ENCODE assay signal across 27 mouse cellular contexts in genomic region chr7:121779409-121779808, GRCm38 (mm10). TPM values are rescaled to one million over a fixed set of nuclear protein-coding genes. Genes with fewer than 3 reads are reported as not detected.
DNase-seq lines count a peak whose midpoint lies in the region; ATAC-seq and TF ChIP-seq lines count a peak whose summit lies in the region.
"Had no signal": no experiment of that assay in that cellular context is flagged by ENCODE, and none has a peak within 500 bp of the region (broad histone marks: within the 10 kb centered on the region; RNA-seq: fewer than 3 reads in every experiment).

No protein-coding gene starts in this region.

- no peak overlapping the region for H3K9ac ChIP-seq in liver, embryonic 12.5 days
- H3K9ac ChIP-seq in liver, postnatal 0 days (replicated peaks) = no peak overlapping the region
- no peak overlapping the region for H3K9ac ChIP-seq in lung, embryonic 16.5 days (ENCODE audit: low read length)
- no peak overlapping the region for H3K9ac ChIP-seq in liver, embryonic 14.5 days (replicated peaks)
- H3K9ac ChIP-seq: forebrain, postnatal 0 days; heart, embryonic 12.5 days; heart, embryonic 15.5 days; hindbrain, embryonic 14.5 days had no signal

- no peaks in the 10 kb centered on the region for H3K4me1 ChIP-seq in liver, embryonic 12.5 days
- no peaks in the 10 kb centered on the region for H3K4me1 ChIP-seq in liver, postnatal 0 days (ENCODE audit: insufficient read depth)
- H3K4me1 ChIP-seq in lung, embryonic 16.5 days (replicated peaks; ENCODE audit: control insufficient read depth, insufficient read depth, low read length) = peaks cover 9% of the 10 kb centered on the region
- H3K4me1 ChIP-seq in liver, embryonic 14.5 days (replicated peaks; ENCODE audit: control insufficient read depth in 2 of 2, insufficient read depth in 2 of 2, low read length in 1 of 2) = no peaks in the 10 kb centered on the region
- H3K4me1 ChIP-seq: forebrain, embryonic 10.5 days; heart, embryonic 12.5 days; heart, embryonic 15.5 days had no signal

- TF ChIP-seq CTCF in liver, postnatal 0 days (IDR thresholded peaks at IDR 0.05; ENCODE audit: low read depth) = no peak
- no peak for TF ChIP-seq CTCF in liver, embryonic 14.5 days (IDR thresholded peaks at IDR 0.05; ENCODE audit: low read depth)

- ATAC-seq in liver, embryonic 12.5 days = peak; percentile 58; the same call in 1 of the 2 replicates
- ATAC-seq in liver, postnatal 0 days = no peak
- no peak for ATAC-seq in lung, embryonic 16.5 days (ENCODE audit: low read depth)
- peak; percentile 45; the same call in 1 of the 2 replicates for ATAC-seq in liver, embryonic 14.5 days (ENCODE audit: insufficient read depth)
- ATAC-seq: activated CD4-positive, CD25-positive, alpha-beta regulatory T cell, adult 4 months; forebrain, embryonic 14.5 days; forebrain, postnatal 0 days had no signal

- no peaks in the 10 kb centered on the region for H3K9me3 ChIP-seq in liver, embryonic 12.5 days (replicated peaks)
- no peaks in the 10 kb centered on the region for H3K9me3 ChIP-seq in liver, postnatal 0 days (ENCODE audit: low read length)
- H3K9me3 ChIP-seq in lung, embryonic 16.5 days (ENCODE audit: control insufficient read depth, low read length) = no peaks in the 10 kb centered on the region
- no peaks in the 10 kb centered on the region for H3K9me3 ChIP-seq in liver, embryonic 14.5 days (ENCODE audit: control insufficient read depth, low read length)
- H3K9me3 ChIP-seq: forebrain, embryonic 10.5 days; heart, embryonic 12.5 days; heart, embryonic 15.5 days had no signal

- no peak overlapping the region for H3K4me2 ChIP-seq in liver, embryonic 12.5 days
- no peak overlapping the region for H3K4me2 ChIP-seq in liver, postnatal 0 days (ENCODE audit: low read depth, low read length)
- H3K4me2 ChIP-seq in lung, embryonic 16.5 days (ENCODE audit: low read depth, low read length) = no peak overlapping the region
- H3K4me2 ChIP-seq in liver, embryonic 14.5 days (ENCODE audit: low read depth) = no peak overlapping the region
- H3K4me2 ChIP-seq: heart, embryonic 12.5 days; heart, embryonic 15.5 days; hindbrain, embryonic 14.5 days had no signal

- no peak for TF ChIP-seq EP300 in liver, postnatal 0 days (IDR thresholded peaks at IDR 0.05; ENCODE audit: low read depth)
- no peak for TF ChIP-seq EP300 in liver, embryonic 14.5 days (IDR thresholded peaks at IDR 0.05; ENCODE audit: low read depth)

- DNase-seq in heart, adult 11 months = peak; percentile 40
- no peak for DNase-seq in heart, postnatal 25 days (ENCODE audit: low spot score)
- no peak for DNase-seq in liver, postnatal 0 days
- DNase-seq in lung, postnatal 36 days = no peak
- DNase-seq in liver, embryonic 14.5 days (ENCODE audit: low read depth in 3 of 3, low spot score in 3 of 3) = peak in 1 of 3 experiments; percentile 3
- no peak for DNase-seq in thymus, adult 18-20 months
- DNase-seq: adrenal gland, adult 8-10 months; adrenal gland, postnatal 25 days; cerebellum, adult 18-20 months; cerebellum, adult 9-10 months; cerebellum, postnatal 14 days; forebrain, postnatal 0 days; gastrocnemius, adult 2 months; gastrocnemius, postnatal 14 days; heart, adult 18-20 months; heart, postnatal 10 days; heart, postnatal 4 days had no signal

- intact Hi-C loops in heart, postnatal 25 days (cut with DNase I) = no loop called here

- no peak overlapping the region for H3K27ac ChIP-seq in liver, embryonic 12.5 days
- no peak overlapping the region for H3K27ac ChIP-seq in liver, postnatal 0 days (ENCODE audit: low read depth)
- peak overlapping the region; percentile 78 for H3K27ac ChIP-seq in lung, embryonic 16.5 days (ENCODE audit: low read length)
- H3K27ac ChIP-seq in liver, embryonic 14.5 days = no peak overlapping the region
- H3K27ac ChIP-seq: forebrain, embryonic 10.5 days; gastrocnemius, adult 2 months; heart, embryonic 15.5 days; hindbrain, embryonic 14.5 days had no signal

- no peaks in the 10 kb centered on the region for H3K27me3 ChIP-seq in liver, embryonic 12.5 days (replicated peaks)
- no peaks in the 10 kb centered on the region for H3K27me3 ChIP-seq in liver, postnatal 0 days (ENCODE audit: insufficient read depth, low read length)
- H3K27me3 ChIP-seq in lung, embryonic 16.5 days (ENCODE audit: control insufficient read depth, insufficient read depth, low read depth, low read length) = no peaks in the 10 kb centered on the region
- H3K27me3 ChIP-seq in liver, embryonic 14.5 days (ENCODE audit: control insufficient read depth, insufficient read depth, low read length) = no peaks in the 10 kb centered on the region
- H3K27me3 ChIP-seq: heart, embryonic 12.5 days; heart, embryonic 15.5 days had no signal

- H3K36me3 ChIP-seq in liver, embryonic 12.5 days = no peaks in the 10 kb centered on the region
- H3K36me3 ChIP-seq in liver, postnatal 0 days (replicated peaks; ENCODE audit: insufficient read depth, low read length) = no peaks in the 10 kb centered on the region
- H3K36me3 ChIP-seq in lung, embryonic 16.5 days (ENCODE audit: control insufficient read depth, insufficient read depth, low read length) = no peaks in the 10 kb centered on the region
- H3K36me3 ChIP-seq in liver, embryonic 14.5 days (replicated peaks; ENCODE audit: control insufficient read depth, insufficient read depth, low read depth) = no peaks in the 10 kb centered on the region
- H3K36me3 ChIP-seq: forebrain, embryonic 10.5 days; heart, embryonic 12.5 days; heart, embryonic 15.5 days had no signal

- no peak overlapping the region for H3K4me3 ChIP-seq in liver, embryonic 12.5 days
- no peak overlapping the region for H3K4me3 ChIP-seq in liver, postnatal 0 days (ENCODE audit: low read depth, low read length)
- H3K4me3 ChIP-seq in lung, embryonic 16.5 days (ENCODE audit: low read length) = no peak overlapping the region
- no peak overlapping the region for H3K4me3 ChIP-seq in liver, embryonic 14.5 days (ENCODE audit: insufficient read depth in 1 of 2, low read depth in 2 of 2, low read length in 2 of 2)
- H3K4me3 ChIP-seq: forebrain, embryonic 10.5 days; gastrocnemius, adult 2 months; heart, embryonic 12.5 days; heart, embryonic 15.5 days had no signal

RNA-seq across cellular contexts. Expression of gene Scnn1g, which starts 45.1 kb away (rescaled TPM):
- total RNA-seq in heart, postnatal 25 days (2021) = not detected
- not detected in 2 replicates for polyA plus RNA-seq in liver, embryonic 12.5 days (2016; fragmentation: Nextera tagmentation; extraction: Ambion mirVana)
- 0.05 TPM in 1 of 2 replicates, not detected in the other for polyA plus RNA-seq in liver, postnatal 0 days (2015; fragmentation: Nextera tagmentation; extraction: Ambion mirVana)
- polyA plus RNA-seq in lung, embryonic 16.5 days (2015; fragmentation: Nextera tagmentation; extraction: Ambion mirVana) = 11.5 and 13.9 TPM in 2 replicates
- polyA plus RNA-seq in liver, embryonic 14.5 days (2012; rRNA removed) = not detected in 2 replicates
- not detected in 2 replicates for polyA plus RNA-seq in liver, embryonic 14.5 days (2014; fragmentation: Nextera tagmentation; extraction: Ambion mirVana)
- total RNA-seq: ES-E14; gastrocnemius, adult 2 months; gastrocnemius, postnatal 14 days; gastrocnemius, postnatal 4 days; heart, adult 18-20 months; heart, postnatal 10 days; heart, postnatal 4 days had no signal
- polyA plus RNA-seq: activated CD4-positive, CD25-positive, alpha-beta regulatory T cell, adult 4 months; forebrain, embryonic 14.5 days; forebrain, postnatal 0 days; heart, embryonic 12.5 days; hindbrain, embryonic 14.5 days had no signal

Comparison
In these comparisons a context has a peak if more than half of its experiments do, and no peak if none do; other contexts are left out.
1. ATAC-seq: peak in liver, embryonic 12.5 days (single experiment) and liver, embryonic 14.5 days (single experiment); none in liver, postnatal 0 days (single experiment) and lung, embryonic 16.5 days (single experiment).
2. RNA of gene Scnn1g, which starts 45.1 kb away (polyA plus RNA-seq): 11.5 to 13.9 TPM in lung, embryonic 16.5 days; 0.05 TPM in liver, postnatal 0 days, not detected in liver, embryonic 12.5 days and not detected in liver, embryonic 14.5 days; every median in the first group is over 10 times any median in the second.